Mouse (Mus musculus): ENCODE data around the gene Chic1. TPM values are rescaled to one million over a fixed set of nuclear protein-coding genes. Genes with fewer than 3 reads are reported as not detected.

Chic1 gene
- polyA plus RNA-seq (2011; ENCODE audit: insufficient read depth, insufficient read length, low read depth, missing spikeins): 9.2 and 9.8 TPM in 2 replicates

GRCm38 (mm10) chrX:103356287-103356686 is at the start of gene Chic1:
Chic1 (plus strand) TSS chrX:103356476.
- no peaks in the 10 kb centered on the region for H3K36me3 ChIP-seq (ENCODE audit: control insufficient read depth, insufficient read depth, low read length, poor library complexity, severe bottlenecking)
- TF ChIP-seq POLR2A (IDR thresholded peaks at IDR 0.05; ENCODE audit: insufficient read depth, low read length): peak; percentile 49
- TF ChIP-seq EP300 (IDR thresholded peaks at IDR 0.05; ENCODE audit: insufficient read depth, low read depth, low read length): no peak
- TF ChIP-seq CTCF (IDR thresholded peaks at IDR 0.05; ENCODE audit: low read depth, low read length): no peak
- peak within 1 kb of the TSS; percentile 78 for H3K9ac ChIP-seq (ENCODE audit: low read depth, poor library complexity, severe bottlenecking)
- H3K27me3 ChIP-seq (ENCODE audit: control insufficient read depth, insufficient read depth, low read length, poor library complexity, severe bottlenecking): no peaks in the 10 kb centered on the region
- peak within 1 kb of the TSS; percentile 99 for H3K4me3 ChIP-seq (ENCODE audit: low read depth, low read length)
- peak within 1 kb of the TSS; percentile 54; the same call in 1 of the 2 replicates for H3K27ac ChIP-seq (ENCODE audit: insufficient read depth, low read length)
- no peaks in the 10 kb centered on the region for H3K9me3 ChIP-seq (replicated peaks; ENCODE audit: control insufficient read depth, insufficient read depth, low read length, poor library complexity, severe bottlenecking)
- no peaks in the 10 kb centered on the region for H3K4me1 ChIP-seq (ENCODE audit: control insufficient read depth, insufficient read depth, low read length)

- TF ChIP-seq EP300 (IDR thresholded peaks at IDR 0.05; ENCODE audit: insufficient read depth, low read depth, low read length) (no peak), POLR2A (IDR thresholded peaks at IDR 0.05; ENCODE audit: insufficient read depth, low read length) (no peak), CTCF (IDR thresholded peaks at IDR 0.05; ENCODE audit: low read depth, low read length) (no peak)
- H3K4me3 ChIP-seq (ENCODE audit: low read depth, low read length): no peak overlapping the region
- H3K36me3 ChIP-seq (ENCODE audit: control insufficient read depth, insufficient read depth, low read length, poor library complexity, severe bottlenecking): no peaks in the 10 kb centered on the region
- H3K9me3 ChIP-seq (replicated peaks; ENCODE audit: control insufficient read depth, insufficient read depth, low read length, poor library complexity, severe bottlenecking): no peaks in the 10 kb centered on the region
- no peak overlapping the region for H3K27ac ChIP-seq (ENCODE audit: insufficient read depth, low read length)
- no peaks in the 10 kb centered on the region for H3K27me3 ChIP-seq (ENCODE audit: control insufficient read depth, insufficient read depth, low read length, poor library complexity, severe bottlenecking)
- H3K4me1 ChIP-seq (ENCODE audit: control insufficient read depth, insufficient read depth, low read length): peaks cover 2% of the 10 kb centered on the region
- H3K9ac ChIP-seq (ENCODE audit: low read depth, poor library complexity, severe bottlenecking): no peak overlapping the region
Observed at GRCm38 (mm10) chrX:103308262-103308661, 48.0 kb upstream of the Chic1 start.

GRCm38 (mm10) chrX:103311723-103312122 is 44.6 kb upstream of the Chic1 start:
- H3K9ac ChIP-seq (ENCODE audit: low read depth, poor library complexity, severe bottlenecking): peak overlapping the region; percentile 68
- peaks cover 2% of the 10 kb centered on the region for H3K4me1 ChIP-seq (ENCODE audit: control insufficient read depth, insufficient read depth, low read length)
- H3K4me3 ChIP-seq (ENCODE audit: low read depth, low read length): peak overlapping the region; percentile 75
- TF ChIP-seq CTCF (IDR thresholded peaks at IDR 0.05; ENCODE audit: low read depth, low read length) (no peak), POLR2A (IDR thresholded peaks at IDR 0.05; ENCODE audit: insufficient read depth, low read length) (no peak), EP300 (IDR thresholded peaks at IDR 0.05; ENCODE audit: insufficient read depth, low read depth, low read length) (peak; percentile 59; the same call in 1 of the 2 replicates)
- H3K27me3 ChIP-seq (ENCODE audit: control insufficient read depth, insufficient read depth, low read length, poor library complexity, severe bottlenecking): no peaks in the 10 kb centered on the region
- peak overlapping the region; percentile 97 for H3K27ac ChIP-seq (ENCODE audit: insufficient read depth, low read length)
- H3K9me3 ChIP-seq (replicated peaks; ENCODE audit: control insufficient read depth, insufficient read depth, low read length, poor library complexity, severe bottlenecking): no peaks in the 10 kb centered on the region
- H3K36me3 ChIP-seq (ENCODE audit: control insufficient read depth, insufficient read depth, low read length, poor library complexity, severe bottlenecking): no peaks in the 10 kb centered on the region

- Histone ChIP-seq H3K27me3 (ENCODE audit: control insufficient read depth, insufficient read depth, low read length, poor library complexity, severe bottlenecking) (no peaks in the 10 kb centered on the region), H3K9me3 (replicated peaks; ENCODE audit: control insufficient read depth, insufficient read depth, low read length, poor library complexity, severe bottlenecking) (no peaks in the 10 kb centered on the region), H3K4me1 (ENCODE audit: control insufficient read depth, insufficient read depth, low read length) (peaks cover 2% of the 10 kb centered on the region), H3K9ac (ENCODE audit: low read depth, poor library complexity, severe bottlenecking) (no peak overlapping the region), H3K4me3 (ENCODE audit: low read depth, low read length) (no peak overlapping the region), H3K27ac (ENCODE audit: insufficient read depth, low read length) (peak overlapping the region; percentile 63), H3K36me3 (ENCODE audit: control insufficient read depth, insufficient read depth, low read length, poor library complexity, severe bottlenecking) (no peaks in the 10 kb centered on the region)
- TF ChIP-seq POLR2A (IDR thresholded peaks at IDR 0.05; ENCODE audit: insufficient read depth, low read length) (no peak), CTCF (IDR thresholded peaks at IDR 0.05; ENCODE audit: low read depth, low read length) (no peak), EP300 (IDR thresholded peaks at IDR 0.05; ENCODE audit: insufficient read depth, low read depth, low read length) (0 out of 2 replicates have a peak, but pooled peaks have one; percentile 34)
Observed at GRCm38 (mm10) chrX:103314146-103314545, 42.1 kb upstream of the Chic1 start.

- H3K27ac ChIP-seq (ENCODE audit: insufficient read depth, low read length): no peak within 1 kb of the TSS
- peak within 1 kb of the TSS; percentile 76 for H3K4me3 ChIP-seq (ENCODE audit: low read depth, low read length)
- no peaks in the 10 kb centered on the region for H3K9me3 ChIP-seq (replicated peaks; ENCODE audit: control insufficient read depth, insufficient read depth, low read length, poor library complexity, severe bottlenecking)
- peaks cover 7% of the 10 kb centered on the region for H3K27me3 ChIP-seq (ENCODE audit: control insufficient read depth, insufficient read depth, low read length, poor library complexity, severe bottlenecking)
- TF ChIP-seq CTCF (IDR thresholded peaks at IDR 0.05; ENCODE audit: low read depth, low read length) (no peak), POLR2A (IDR thresholded peaks at IDR 0.05; ENCODE audit: insufficient read depth, low read length) (no peak), EP300 (IDR thresholded peaks at IDR 0.05; ENCODE audit: insufficient read depth, low read depth, low read length) (no peak)
- H3K9ac ChIP-seq (ENCODE audit: low read depth, poor library complexity, severe bottlenecking): no peak within 1 kb of the TSS
- H3K4me1 ChIP-seq (ENCODE audit: control insufficient read depth, insufficient read depth, low read length): no peaks in the 10 kb centered on the region
- no peaks in the 10 kb centered on the region for H3K36me3 ChIP-seq (ENCODE audit: control insufficient read depth, insufficient read depth, low read length, poor library complexity, severe bottlenecking)
Observed at GRCm38 (mm10) chrX:103321146-103321545, 35.1 kb upstream of the Chic1 start, which contains the start of gene Cdx4. Cdx4 (plus strand) TSS chrX:103321398.

GRCm38 (mm10) chrX:103325900-103326299 is 30.4 kb upstream of the Chic1 start:
- no peak for TF ChIP-seq EP300 (IDR thresholded peaks at IDR 0.05; ENCODE audit: insufficient read depth, low read depth, low read length)
- TF ChIP-seq POLR2A (IDR thresholded peaks at IDR 0.05; ENCODE audit: insufficient read depth, low read length): no peak
- TF ChIP-seq CTCF (IDR thresholded peaks at IDR 0.05; ENCODE audit: low read depth, low read length): no peak
- H3K27ac ChIP-seq (ENCODE audit: insufficient read depth, low read length): no peak overlapping the region
- no peaks in the 10 kb centered on the region for H3K36me3 ChIP-seq (ENCODE audit: control insufficient read depth, insufficient read depth, low read length, poor library complexity, severe bottlenecking)
- no peaks in the 10 kb centered on the region for H3K9me3 ChIP-seq (replicated peaks; ENCODE audit: control insufficient read depth, insufficient read depth, low read length, poor library complexity, severe bottlenecking)
- peaks cover 7% of the 10 kb centered on the region for H3K27me3 ChIP-seq (ENCODE audit: control insufficient read depth, insufficient read depth, low read length, poor library complexity, severe bottlenecking)
- H3K4me1 ChIP-seq (ENCODE audit: control insufficient read depth, insufficient read depth, low read length): no peaks in the 10 kb centered on the region
- no peak overlapping the region for H3K4me3 ChIP-seq (ENCODE audit: low read depth, low read length)
- no peak overlapping the region for H3K9ac ChIP-seq (ENCODE audit: low read depth, poor library complexity, severe bottlenecking)
